Mouse (Mus musculus) cerebellum, adult 2 months (tissue): ENCODE data around the gene Plxnc1.

Experiments used
- CTCF ChIP-seq: fragments of 200-500 bp; IDR thresholded peaks from 2 replicates; pipeline ENCODE4 v1.5.1; 2011; ENCODE audit warnings: low read depth, mild to moderate bottlenecking, control low read depth, low read length, moderate library complexity, borderline replicate concordance; ENCODE audit not compliant: insufficient read depth
- POLR2A ChIP-seq: fragments of 200-500 bp; IDR thresholded peaks from 2 replicates; pipeline ENCODE4 v1.6.1; 2011; ENCODE audit warnings: low read length, control low read depth, borderline replicate concordance; ENCODE audit not compliant: insufficient read depth

GRCm38 (mm10) chr10:94883216-94883615, 61.4 kb downstream of the Plxnc1 start:
- no peak for TF ChIP-seq CTCF
- TF ChIP-seq POLR2A = no peak
